Mouse (Mus musculus) CD8-positive naive resting alpha-beta T cell, adult 2 months (primary cell): ENCODE measurements around the gene Rps19bp1.

Source experiments
- DNase-seq, 2 experiments: peaks; one replicate each; pipeline ENCODE4 v3.0.0; 2022; ENCODE audit warnings: low read depth in 2 of 2, low spot score in 2 of 2

Gene Rps19bp1

DNA sequence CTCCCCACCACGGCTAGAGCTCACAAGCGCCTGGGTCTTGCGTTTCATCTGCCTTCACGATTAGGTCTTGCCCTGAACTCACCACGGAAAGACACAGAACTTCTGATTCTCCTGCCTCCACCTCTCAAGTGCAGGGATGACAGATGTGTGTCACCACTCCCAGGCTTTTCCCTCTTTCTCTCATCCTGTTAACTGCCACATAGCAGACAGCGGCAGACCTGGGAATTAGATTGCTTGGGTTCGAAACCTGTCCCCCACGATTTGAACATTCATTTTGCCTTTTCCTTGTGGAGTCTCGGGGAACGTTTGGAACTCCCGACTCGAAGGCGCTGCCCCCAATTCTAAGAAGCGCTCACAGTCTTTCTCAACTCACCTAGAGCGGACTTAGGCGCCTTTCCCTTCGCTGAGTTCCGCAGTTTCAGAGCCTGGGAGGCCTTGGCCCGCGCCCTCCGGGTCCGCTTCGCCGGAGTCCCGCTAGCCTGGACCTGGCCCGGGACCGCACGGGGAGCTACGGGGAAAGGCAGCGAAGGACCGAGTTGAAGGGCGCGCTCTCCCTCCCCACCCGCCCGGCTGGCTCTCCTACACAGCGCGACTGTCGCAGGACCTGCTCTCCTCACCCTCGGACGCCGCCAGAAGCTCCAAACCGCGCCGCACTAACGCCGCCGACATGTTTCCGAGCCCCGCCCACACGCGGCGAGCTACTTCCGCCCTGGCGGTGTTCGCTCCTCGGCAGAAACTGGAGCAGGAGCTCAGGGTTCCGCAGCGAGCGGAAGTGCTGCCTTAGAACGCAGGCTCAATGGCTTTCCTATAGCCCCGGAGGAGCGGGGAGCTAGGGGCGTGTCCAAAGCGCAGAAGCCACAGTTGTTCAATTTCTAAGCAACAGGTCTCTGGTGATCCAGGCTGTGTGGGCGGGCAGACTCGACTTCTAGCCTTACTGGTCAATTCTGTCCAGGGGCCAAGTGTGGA is at the start of gene Rps19bp1:
Gene Rps19bp1 (minus strand): TSS at position 706 of the 966 bp plus-strand sequence.
- peak; percentile 84 to 85 for DNase-seq

DNA sequence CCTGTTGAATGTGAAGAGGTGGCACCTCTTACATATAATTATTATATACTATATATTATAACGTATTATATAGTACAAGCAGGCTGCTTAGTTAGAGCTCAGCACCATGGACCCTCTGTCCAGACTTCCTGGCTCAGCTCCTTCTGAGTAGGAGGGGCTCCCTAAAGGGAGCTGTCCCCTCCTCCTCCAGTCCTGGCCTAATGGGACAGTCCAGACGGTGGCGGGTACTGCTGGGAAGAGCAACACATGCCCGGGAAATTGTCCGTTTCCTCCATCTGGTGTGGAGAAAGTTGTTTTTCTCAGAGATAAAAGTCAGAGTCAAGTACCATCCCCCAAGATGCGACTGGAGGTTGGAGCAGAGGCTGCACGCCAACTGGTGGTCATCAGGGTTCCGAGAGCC is 42.0 kb upstream of the Rps19bp1 start:
- DNase-seq = no peak

DNA sequence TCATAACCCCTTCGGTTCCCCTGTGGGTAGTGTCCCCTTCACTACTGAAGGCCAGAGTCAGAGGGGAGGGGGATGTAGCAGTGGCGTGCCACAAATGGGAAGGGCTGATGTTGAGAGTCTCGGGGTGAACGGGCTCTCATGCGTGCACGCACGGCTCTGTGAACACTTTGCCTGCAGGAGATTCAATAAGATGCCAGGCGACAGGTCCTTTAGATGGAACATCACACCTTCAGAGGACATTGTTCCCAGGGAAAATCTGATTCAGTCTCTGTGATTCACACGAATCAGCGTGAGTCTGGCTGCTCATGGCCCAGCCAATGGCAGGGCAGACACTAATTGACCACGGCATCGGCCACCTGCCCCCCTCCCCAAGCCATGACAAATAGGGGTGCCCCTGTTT is 40.1 kb upstream of the Rps19bp1 start:
- no peak for DNase-seq

DNA sequence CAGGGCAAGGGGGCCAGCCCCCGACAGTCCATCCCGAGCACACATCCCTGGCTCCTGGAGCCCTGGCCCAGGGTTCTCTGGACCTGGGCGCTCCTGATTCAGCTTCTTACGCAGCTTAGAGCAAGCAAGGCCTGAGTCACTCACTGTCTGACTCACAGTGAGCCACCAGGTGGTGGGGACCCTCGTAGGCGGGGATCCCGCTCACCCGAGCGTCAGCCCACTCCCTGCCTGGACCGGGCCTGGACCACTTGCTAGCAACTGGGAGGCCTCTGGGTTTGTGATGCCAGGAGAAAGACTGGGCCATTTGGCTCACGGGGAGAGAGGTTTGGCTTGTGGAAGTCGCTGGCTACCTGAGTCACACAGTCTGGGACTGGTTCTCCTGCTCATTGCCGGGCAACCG is 39.7 kb upstream of the Rps19bp1 start:
- no peak for DNase-seq

DNA sequence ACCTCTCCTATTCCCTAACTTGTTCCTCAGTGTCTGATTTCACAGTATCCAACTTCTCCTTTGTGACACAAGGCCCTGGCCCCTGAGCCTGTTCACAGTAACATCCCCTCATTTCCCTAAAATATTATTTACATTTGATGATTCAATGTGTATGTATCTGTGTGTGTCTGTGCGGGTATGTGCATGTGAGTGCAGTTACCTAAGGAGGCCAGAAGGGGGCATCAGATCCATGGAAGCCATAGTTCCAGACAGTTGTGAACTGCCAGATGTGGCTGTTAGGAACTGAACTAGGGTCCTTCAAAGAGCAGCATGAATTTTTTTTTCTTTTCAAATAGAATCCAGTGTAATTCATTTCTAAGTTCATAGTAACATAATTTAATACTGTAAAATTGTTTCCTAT is 33.0 kb upstream of the Rps19bp1 start:
- DNase-seq = no peak

DNA sequence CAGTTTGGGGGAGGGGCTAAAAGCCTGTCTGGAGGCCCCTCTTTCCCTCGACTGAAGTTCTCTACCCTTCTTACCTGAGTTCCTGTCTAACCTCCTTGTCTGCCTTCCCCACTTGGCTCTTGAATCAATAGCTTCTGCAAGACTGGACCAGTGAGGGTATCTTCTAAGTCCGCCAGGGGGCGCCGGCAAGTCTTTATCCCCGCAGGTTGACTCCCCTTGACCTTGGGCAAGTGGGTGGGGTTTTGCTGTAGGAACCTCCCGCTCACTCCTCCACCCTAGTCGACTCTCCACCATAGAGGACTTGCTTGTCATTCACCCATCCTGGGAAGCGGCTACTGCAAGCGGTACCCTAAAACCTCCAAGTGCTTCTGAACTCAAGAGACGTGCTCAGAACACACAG is 25.3 kb upstream of the Rps19bp1 start:
- peak; percentile 74 to 85 for DNase-seq

DNA sequence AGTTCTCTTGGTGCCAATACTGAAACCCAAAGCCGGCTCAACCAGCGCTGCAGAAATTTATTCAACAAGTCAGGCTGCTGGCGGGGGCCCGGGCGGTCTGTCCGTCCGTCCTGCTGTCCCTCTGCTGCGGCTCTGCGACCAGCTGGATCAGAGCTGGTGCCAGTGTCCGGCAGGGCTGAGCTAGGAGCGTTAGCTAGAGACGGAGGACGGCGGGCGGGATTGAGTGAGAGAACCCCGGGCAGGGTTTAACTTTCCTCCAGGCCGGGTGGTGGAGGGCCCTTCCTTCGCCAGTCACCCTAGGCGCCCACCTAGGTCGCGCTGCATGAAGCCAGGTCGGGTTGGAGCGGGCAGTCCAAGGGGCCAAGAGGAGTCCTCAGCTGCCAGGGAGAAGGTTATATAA is 23.9 kb upstream of the Rps19bp1 start:
- no peak for DNase-seq

DNA sequence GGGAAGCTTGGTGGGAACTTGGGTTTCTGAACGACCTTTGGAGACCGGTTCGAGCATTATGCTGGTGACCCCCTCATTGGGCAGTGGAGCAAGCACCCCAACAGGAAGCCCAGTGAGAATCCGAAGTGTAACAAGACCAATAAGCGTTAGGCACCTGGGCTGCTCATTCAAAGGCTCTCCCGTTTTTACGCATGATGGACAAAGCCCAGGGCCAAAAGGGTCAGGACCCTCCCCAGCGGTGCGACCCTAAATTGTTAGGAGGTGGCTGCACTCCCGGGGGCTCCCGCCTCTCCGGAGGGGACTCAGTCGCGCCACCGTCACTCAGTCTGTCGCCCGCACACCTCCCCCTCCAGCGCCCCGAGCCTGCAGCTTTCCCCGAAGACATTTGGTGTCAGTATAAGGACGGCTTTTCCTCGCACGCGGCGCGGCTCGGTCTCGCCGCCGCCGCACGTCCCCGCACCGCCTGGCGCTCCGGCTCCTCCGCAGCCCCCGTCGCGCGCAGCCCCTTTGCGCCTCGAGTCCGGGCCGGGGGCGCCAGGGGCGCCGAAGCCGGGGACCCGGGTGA is 22.8 kb upstream of the Rps19bp1 start, which contains the start of gene Cacna1i:
Gene Cacna1i (plus strand): TSS at position 388 of the 565 bp plus-strand sequence.
- no peak for DNase-seq

DNA sequence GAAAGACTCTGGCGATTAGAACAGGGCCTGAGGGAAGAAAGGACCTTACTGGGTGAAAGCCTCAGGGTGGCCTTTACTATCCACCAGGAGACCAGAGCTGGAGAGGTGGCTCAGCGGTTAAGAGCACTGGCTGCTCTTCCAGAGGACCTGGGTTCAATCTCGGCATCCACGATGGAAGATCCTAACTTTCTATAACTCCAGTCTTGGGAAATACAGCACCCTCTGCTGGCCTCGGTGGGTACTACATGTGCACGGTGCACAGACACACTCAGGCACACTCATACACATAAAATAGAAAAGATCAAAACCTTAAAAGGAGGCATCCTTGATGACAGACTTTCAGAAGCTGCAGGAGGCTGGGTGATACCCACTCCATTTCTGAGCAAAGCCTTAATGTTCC is 16.5 kb upstream of the Rps19bp1 start:
- DNase-seq = no peak

DNA sequence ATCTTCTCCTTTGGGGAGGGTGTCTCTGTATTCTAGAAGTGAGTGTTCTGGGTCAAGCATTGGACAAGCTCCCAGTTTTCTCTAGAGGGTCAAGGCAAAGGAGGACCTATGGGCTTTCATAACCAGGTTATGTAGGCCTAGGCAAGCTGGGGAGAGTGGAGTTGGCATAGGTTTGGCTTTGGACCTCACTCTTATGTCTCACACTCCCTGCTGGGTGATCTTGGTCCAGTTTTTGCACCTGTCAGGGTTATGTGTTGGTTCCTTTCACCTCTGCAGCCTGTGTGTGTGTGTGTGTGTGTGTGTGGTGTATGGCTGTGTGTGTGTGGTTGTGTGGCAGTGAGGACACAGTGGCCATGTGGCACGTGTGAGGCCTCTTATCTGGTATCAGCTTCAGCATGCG is 14.9 kb upstream of the Rps19bp1 start:
- no peak for DNase-seq

DNA sequence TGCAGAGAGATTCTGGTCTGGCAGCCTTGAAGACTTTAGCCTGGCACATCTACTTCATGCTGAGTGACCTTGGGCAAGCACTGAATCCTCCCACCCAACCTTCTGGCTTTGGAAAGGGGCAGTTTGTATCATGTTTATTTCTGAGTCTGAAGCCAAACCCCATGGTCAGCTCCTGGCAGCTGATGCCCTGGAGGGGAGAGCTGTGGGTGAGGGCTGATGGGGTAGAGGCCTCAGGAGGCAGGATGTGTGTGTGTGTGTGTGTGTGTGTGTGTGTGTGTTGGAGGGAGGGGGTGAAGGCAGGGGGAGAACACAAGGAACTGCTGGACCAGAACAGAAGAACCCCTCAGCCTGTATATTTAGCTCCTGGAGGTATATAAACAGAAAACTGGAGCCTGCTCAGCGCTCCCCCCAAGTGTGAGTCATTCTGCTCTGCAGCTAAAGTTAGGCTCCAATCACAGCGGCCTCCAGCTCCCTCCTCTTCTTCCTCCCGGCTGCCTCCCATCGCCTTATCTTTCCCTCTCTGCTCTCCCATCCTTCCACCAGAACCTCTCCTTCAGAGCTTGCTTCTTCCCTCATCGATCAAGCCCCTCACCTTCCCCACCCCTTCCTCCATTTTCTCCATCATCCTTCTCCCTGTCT is 14.1 kb upstream of the Rps19bp1 start:
- DNase-seq = no peak

DNA sequence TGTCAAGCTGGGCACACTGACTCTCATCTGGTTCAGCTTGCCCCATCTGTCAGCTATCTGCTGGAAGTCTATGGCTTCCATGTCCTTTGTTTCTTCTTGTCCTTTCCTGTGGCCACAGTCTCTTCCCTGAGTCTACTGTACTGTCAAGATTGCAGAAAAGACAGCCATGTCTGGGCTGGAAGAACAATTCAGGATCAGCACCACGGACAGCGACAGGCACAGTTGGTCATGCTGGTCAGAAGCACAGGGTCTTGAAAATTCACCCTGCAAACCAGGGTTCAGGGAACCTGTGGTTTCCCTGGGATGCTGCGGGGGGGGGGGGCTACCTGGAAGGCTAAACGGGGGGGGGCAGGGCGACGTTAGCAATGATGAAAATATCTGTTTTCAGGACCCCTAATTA is 13.5 kb upstream of the Rps19bp1 start:
- no peak for DNase-seq

DNA sequence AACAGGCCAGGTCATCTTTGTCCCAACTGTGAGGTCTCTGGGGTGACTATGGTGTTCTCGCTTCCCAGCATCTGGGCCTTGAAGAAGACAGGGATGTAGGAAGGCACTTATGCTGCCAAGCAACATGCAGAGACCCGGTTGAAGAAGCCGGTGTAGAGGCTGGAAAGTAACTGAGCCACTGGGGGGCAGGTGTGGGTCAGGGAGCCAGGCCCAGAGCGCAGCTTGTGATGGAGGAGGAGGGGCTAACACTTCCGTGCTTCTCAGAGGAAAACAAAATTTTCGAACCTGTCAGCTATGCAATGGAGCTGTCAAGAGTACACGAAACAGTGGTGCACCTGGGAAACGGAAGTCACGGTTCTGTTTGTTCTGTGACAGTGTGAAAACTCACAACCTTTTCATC is 13.0 kb upstream of the Rps19bp1 start:
- DNase-seq = no peak

DNA sequence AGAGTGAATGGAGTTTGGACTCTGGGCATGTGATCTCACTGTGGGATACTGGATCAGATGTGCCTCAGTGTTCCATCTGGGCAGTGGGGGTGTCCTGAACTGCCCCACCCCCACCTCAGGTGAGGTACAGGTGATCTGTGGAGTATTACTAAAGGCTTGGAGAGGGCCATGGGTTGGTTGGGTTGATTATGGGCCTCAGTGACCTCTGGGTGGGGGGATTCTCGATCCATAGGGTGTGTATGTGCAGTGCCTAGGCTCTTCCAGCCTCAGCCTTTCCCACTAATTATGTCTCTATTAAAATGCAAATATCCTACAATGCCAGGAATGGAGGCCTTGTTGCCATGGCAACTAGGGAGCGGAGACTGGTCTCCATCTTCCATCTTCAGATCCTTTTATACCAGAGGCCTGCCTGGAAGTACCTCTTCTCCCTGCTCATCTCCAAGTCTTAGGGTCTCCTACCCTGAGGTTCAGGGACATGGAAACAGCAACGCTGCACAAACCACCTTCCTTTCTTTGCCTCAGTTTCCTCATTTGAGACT is 7.8 kb upstream of the Rps19bp1 start:
- no peak for DNase-seq

DNA sequence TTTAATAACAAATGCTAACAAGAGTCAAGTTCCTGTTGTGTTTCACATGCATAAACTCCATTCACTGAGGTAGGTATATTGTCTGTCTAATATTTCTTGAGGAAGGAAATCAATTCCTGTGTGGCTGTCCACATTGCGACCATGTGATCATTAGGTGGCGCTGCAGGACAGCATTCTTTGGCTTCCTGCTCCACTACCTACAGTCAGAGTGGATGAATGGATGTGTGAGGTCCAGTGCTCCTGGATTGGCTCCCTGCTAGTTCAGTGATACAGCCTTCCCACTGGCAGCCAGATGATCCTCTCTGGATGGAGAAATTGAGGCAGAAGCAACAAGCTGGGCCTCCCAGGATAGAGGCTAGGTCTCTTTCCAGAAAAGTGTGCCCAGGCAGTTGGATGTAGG is 2.2 kb upstream of the Rps19bp1 start:
- peak; percentile 42 to 72 for DNase-seq

DNA sequence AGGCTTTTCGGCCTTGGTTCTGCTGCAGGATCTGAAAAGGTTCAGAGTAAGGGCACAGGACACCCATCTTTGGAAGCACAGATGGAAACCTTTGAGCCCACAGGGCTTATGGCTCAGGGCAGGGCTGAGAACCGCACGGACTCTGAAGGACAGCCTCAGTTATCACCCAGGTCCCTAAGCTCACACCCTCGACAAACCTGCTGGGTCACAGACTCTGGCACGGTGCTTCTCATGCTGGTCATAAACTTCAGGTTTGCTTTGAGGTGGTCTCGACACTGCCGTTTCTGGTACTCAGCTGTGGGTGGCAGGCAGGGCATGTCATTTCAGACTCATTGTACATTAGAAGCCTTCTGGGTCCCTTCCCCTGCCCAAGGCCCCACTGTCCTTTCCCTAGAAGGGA is 3.0 kb downstream of the Rps19bp1 start:
- DNase-seq = no peak

DNA sequence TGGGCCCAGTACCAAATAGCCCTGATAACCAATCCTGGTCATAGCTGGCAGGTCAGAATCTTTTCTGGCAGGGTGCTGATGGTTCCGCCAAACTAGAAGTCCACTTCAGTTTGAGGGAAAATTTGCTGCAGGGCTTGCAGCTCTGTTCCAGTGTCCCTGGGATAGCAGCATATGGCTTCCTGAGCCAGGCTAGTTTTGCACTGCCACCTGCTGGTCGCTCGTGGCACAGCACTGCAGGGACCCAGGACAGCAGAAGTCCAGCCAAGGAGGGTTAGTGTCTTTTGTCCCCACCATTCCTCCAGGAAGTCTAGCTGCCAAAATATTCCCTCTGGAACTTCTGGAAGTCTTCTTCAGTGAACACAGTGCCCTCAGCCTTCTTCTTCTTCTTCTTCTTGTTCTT is 3.4 kb downstream of the Rps19bp1 start:
- DNase-seq = peak; percentile 70 to 79

DNA sequence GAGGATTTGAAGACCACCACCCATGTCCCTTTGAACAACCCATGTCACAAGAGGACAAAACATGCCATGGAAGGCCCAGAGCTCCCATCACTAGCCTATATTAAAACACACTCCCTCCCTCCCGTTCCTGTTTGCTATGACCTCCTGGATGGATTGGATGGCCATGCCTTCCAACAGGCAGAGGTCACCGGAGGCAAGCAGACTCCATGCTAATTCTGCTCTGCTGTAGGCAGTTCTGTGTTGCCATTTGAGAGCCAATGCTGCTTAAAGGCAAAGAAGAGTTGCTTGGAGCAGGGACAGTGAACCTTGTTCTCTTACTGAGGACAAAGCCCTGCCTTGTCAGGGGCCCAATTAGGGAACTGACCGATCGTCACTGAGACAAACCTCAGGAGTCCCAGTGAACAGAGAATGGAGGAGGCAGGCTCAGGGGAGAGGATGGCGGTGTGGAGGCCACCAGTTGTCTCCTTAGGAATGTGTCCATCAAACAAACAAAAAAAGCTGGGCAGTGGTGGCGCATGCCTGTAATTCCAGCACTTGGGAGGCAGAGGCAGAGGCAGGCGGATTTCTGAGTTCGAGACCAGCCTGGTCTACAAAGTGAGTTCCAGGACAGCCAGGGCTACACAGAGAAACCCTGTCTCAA is 4.6 kb downstream of the Rps19bp1 start:
- no peak for DNase-seq

DNA sequence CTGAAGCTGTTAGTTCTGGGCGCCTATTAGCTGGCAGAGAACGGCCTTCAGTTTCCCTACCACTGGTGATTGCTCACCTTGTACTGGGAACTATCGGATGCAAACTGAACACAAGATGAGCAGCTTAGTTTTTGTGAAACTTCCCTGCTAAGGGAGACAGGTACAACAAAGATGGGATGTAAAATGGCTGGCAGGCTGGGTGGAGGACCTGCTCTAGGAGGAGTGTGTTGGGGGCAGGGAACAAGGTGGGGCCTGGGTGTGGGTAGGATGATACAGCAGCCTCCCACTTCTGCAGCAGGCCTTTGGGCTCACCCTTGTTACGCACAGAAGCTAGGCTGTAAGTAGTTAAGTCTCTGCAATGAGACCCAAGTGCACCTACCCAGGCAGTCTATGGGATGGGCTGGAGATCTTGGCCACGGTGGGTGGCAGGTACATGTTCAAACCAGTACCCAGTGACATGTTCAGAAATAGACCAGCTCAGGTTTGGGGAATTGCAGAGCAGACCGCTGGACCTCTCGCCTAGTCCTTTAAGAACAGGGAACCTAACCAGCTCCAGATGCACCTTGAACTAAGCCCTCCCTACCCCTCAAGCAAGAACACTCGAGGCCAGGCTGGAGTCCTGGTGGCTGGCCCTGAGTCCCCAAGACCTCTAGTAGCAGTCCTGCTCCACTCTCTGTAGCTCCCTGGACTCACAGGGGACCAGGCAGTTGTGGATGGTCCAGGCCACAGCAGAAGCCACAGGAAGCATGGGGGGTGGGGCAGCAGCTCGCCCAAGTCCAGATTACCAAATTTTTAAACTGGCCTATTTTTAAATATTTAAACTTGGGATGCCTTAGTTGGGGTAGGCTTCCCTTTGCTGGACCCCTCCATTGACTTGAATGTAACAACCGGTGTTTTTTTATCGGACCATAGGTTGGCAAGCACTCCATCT is 5.6 kb downstream of the Rps19bp1 start:
- DNase-seq = no peak

DNA sequence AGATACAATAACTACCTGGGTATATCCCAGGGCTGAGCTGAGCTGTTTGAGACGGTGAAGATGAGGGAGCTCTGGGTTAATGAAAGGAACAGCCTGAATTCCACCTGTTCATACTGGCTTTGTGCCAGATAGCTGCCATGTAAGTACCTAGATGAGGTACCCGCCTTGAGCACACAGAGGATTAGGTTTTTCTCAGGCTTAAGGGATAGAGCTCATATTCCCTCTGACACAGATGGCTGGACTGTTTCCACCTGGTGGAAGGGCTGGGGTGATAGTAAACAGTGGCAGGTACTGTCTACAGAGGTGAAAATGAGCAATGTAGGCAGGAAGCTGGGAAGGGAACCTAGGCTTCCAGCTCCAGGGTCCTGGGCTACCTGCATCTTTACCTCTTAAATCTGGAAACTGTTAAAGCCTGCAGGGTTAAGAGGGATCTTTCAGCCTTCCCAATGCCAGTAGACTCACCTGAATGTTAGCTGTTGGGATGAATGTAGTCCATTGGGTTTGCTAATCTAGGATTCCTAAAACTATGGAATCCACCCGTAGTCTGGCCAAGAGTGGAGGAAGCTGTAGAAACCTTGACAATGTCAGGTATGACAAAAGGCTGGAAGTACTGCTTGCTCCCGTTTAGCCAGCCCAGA is 6.4 kb downstream of the Rps19bp1 start:
- no peak for DNase-seq
